Mouse (Mus musculus): ENCODE measurements at regions not wholly inside any gene's neighbourhood (a gene's known extent, or its start where the extent isn't known, plus 50 kb on each side); places are given as distances from the start of the nearest gene placed in this dataset.

DNA sequence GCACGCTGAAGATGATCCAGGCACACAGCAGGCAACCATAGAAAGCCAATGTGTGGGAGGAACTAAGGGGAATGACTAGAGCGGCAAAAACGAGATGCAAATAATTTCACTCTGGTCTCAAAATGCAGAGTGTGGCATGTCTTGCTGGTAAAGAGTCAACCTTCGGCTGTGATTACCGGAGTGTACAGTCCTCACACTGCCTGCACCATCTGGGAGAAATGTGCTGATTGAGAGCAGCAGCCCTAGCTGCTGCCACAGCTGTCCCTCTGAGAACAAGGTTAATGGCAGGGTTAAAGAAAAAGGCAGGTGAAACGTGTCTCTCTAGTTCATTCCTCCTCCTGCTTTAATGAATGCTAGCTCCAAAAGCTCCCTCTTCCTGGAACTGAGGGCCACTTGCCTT is 173.2 kb upstream of the Gpr101 start:
- TF ChIP-seq MAFK (IDR thresholded peaks at IDR 0.05; ENCODE audit: insufficient read depth, low read depth, low read length) (no peak), HCFC1 (IDR thresholded peaks at IDR 0.05; ENCODE audit: borderline replicate concordance, insufficient read depth, low read length) (no peak)
